Mouse (Mus musculus): ENCODE data around the gene Cdk5rap1.
"Not testable (repeated sequence)": the region's sequence is repeated elsewhere in the genome, so short reads cannot be mapped to it uniquely, and the experiment has no call there.

Gene Cdk5rap1

GRCm38 (mm10) chr2:154374807-154375601, 2.2 kb upstream of the Cdk5rap1 start:
- DNase-seq, result no peak

- DNase-seq, result peak; percentile 80
These were observed 1.3 kb upstream of the Cdk5rap1 start for GRCm38 (mm10) chr2:154373961-154374632.

GRCm38 (mm10) chr2:154372151-154372829, 520 bp downstream of the Cdk5rap1 start:
- peak; percentile 93 for DNase-seq

- DNase-seq, result no peak
These were observed 5.3 kb downstream of the Cdk5rap1 start for GRCm38 (mm10) chr2:154367510-154367909.

- not testable (repeated sequence) for DNase-seq
These were observed 18.8 kb downstream of the Cdk5rap1 start for GRCm38 (mm10) chr2:154354000-154354425.

- DNase-seq, result no peak
These were observed 24.7 kb downstream of the Cdk5rap1 start for GRCm38 (mm10) chr2:154348152-154348551.

GRCm38 (mm10) chr2:154339356-154339755, 33.5 kb downstream of the Cdk5rap1 start:
- no peak for DNase-seq

- no peak for DNase-seq
These were observed 34.6 kb downstream of the Cdk5rap1 start for GRCm38 (mm10) chr2:154338161-154338560.

- no peak for DNase-seq
These were observed 37.2 kb downstream of the Cdk5rap1 start for GRCm38 (mm10) chr2:154335572-154335971.

- no peak for DNase-seq
These were observed 46.0 kb downstream of the Cdk5rap1 start for GRCm38 (mm10) chr2:154326852-154327251.

GRCm38 (mm10) chr2:154313771-154314170, 59.0 kb downstream of the Cdk5rap1 start:
- not testable (repeated sequence) for DNase-seq

GRCm38 (mm10) chr2:154306927-154307326, 65.9 kb downstream of the Cdk5rap1 start, which contains the start of gene Bpifb9b:
Gene Bpifb9b, plus strand, starts transcription at chr2:154307227.
- not testable (repeated sequence) for DNase-seq

- DNase-seq, result not testable (repeated sequence)
These were observed 68.2 kb downstream of the Cdk5rap1 start for GRCm38 (mm10) chr2:154304604-154305003.

- DNase-seq, result no peak
These were observed 71.0 kb downstream of the Cdk5rap1 start for GRCm38 (mm10) chr2:154301763-154302162.

GRCm38 (mm10) chr2:154300496-154300895, 72.3 kb downstream of the Cdk5rap1 start:
- peak; percentile 82 for DNase-seq

GRCm38 (mm10) chr2:154294746-154295145, 78.1 kb downstream of the Cdk5rap1 start:
- peak; percentile 71 for DNase-seq

GRCm38 (mm10) chr2:154292833-154293232, 80.0 kb downstream of the Cdk5rap1 start:
- no peak for DNase-seq

GRCm38 (mm10) chr2:154291866-154292265, 80.9 kb downstream of the Cdk5rap1 start:
- not testable (repeated sequence) for DNase-seq
